Mouse (Mus musculus) limb, embryonic 14.5 days (tissue): Measurements from ENCODE around the gene Phc2. TPM values are rescaled to one million over a fixed set of nuclear protein-coding genes. Genes with fewer than 3 reads are reported as not detected.

Source experiments
- ATAC-seq: fragments of 200-750 bp; cut with Nextera tagmentation; 2 replicates; pipeline ENCODE4 v1.8.0; 2017; ENCODE audit warnings: low read depth, moderate number of reproducible peaks, moderate TSS enrichment; ENCODE audit not compliant: low FRiP score
- DNase-seq: peaks from one replicate; pipeline ENCODE4 v3.0.0-alpha.2; 2015; ENCODE audit warnings: low spot score
- H3K27ac ChIP-seq: fragments of 300-500 bp; sonication (generic); replicated peaks from 2 replicates; pipeline ENCODE4 v1.5.1; 2014; ENCODE audit warnings: low read depth, mild to moderate bottlenecking, low read length, moderate library complexity, mixed read lengths
- H3K27me3 ChIP-seq: fragments of 300-500 bp; sonication (generic); 2 replicates; pipeline ENCODE4 v1.6.1; 2014; ENCODE audit warnings: low read length, mixed read lengths; ENCODE audit not compliant: control insufficient read depth, insufficient read depth
- H3K36me3 ChIP-seq: fragments of 300-500 bp; sonication (generic); 2 replicates; pipeline ENCODE4 v1.6.1; 2014; ENCODE audit warnings: mild to moderate bottlenecking, low read length, moderate library complexity, mixed read lengths; ENCODE audit not compliant: control insufficient read depth, insufficient read depth
- H3K4me1 ChIP-seq: fragments of 300-500 bp; sonication (generic); 2 replicates; pipeline ENCODE4 v1.6.1; 2014; ENCODE audit warnings: antibody characterized with exemption, low read length, mixed read lengths; ENCODE audit not compliant: control insufficient read depth, insufficient read depth
- H3K4me2 ChIP-seq: fragments of 300-500 bp; sonication (generic); replicated peaks from 2 replicates; pipeline ENCODE4 v1.6.1; 2014; ENCODE audit warnings: low read depth, mild to moderate bottlenecking, low read length, moderate library complexity; ENCODE audit not compliant: severe bottlenecking
- H3K4me3 ChIP-seq: fragments of 300-500 bp; sonication (generic); replicated peaks from 2 replicates; pipeline ENCODE4 v1.5.1; 2014; ENCODE audit warnings: low read length
- H3K9ac ChIP-seq: fragments of 300-500 bp; sonication (generic); 2 replicates; pipeline ENCODE4 v1.6.1; 2014; ENCODE audit warnings: mild to moderate bottlenecking, low read depth, low read length, moderate library complexity; ENCODE audit not compliant: severe bottlenecking
- H3K9me3 ChIP-seq: fragments of 300-500 bp; sonication (generic); 2 replicates; pipeline ENCODE4 v1.6.1; 2016; ENCODE audit warnings: low read length; ENCODE audit not compliant: control insufficient read depth
- POLR2A ChIP-seq: fragments of 200-500 bp; IDR thresholded peaks from 2 replicates; pipeline ENCODE4 v1.8.0; 2012; ENCODE audit warnings: inconsistent platforms, mild to moderate bottlenecking, moderate library complexity, borderline replicate concordance; ENCODE audit not compliant: insufficient read depth, insufficient read length; ENCODE audit errors: extremely low read depth
- WGBS: fragments of 180-500 bp; shearing (Covaris S2); extraction: QIAGEN DNeasy Blood & Tissue Kit; methylation state at CpG from one replicate; pipeline ENCODE4 v1.1.7; 2014; 5-methylcytosine and 5-hydroxymethylcytosine counted together
- polyA plus RNA-seq, 2 experiments: library from polyadenylated mRNA; depleted of rRNA in 1 of 2; stranded (reverse) in 1 of 2; unstranded in 1 of 2; fragments of >200 nt; fragmentation: Nextera tagmentation in 1 of 2; extraction: Ambion mirVana in 1 of 2; gene quantifications; 2 replicates each; pipeline versions ENCODE4 v1.2.1 to v1.2.3; 2012 to 2014

Phc2 gene
- polyA plus RNA-seq, 2 experiments, result 69.8 to 103 TPM

DNA sequence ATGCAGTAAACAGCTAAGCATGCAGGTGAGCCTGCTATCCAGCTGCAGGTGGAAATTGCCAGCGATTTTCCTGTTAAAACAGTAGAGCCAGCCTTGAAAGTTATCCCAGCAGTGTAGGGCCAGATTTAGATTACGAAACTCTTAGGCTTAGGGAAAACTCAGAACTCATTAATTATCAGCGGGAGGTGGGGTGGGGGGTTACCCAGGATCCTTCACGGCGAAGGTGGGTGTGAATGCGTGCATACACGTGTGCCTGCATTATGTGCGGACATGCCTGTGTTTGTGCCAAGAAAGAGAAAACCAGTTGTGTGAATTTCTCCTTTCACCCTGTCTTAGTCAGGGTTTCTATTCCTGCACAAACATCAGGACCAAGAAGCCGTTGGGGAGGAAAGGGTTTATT is 62.2 kb downstream of the Phc2 start:
- no peak for TF ChIP-seq POLR2A
- Histone ChIP-seq H3K27ac (peak overlapping the region; percentile 76; the same call in 1 of the 2 replicates), H3K27me3 (no peaks in the 10 kb centered on the region), H3K4me1 (peaks cover 40% of the 10 kb centered on the region), H3K36me3 (peaks cover 4% of the 10 kb centered on the region; the same call in 1 of the 2 replicates), H3K4me2 (no peak overlapping the region), H3K4me3 (no peak overlapping the region), H3K9ac (no peak overlapping the region), H3K9me3 (no peaks in the 10 kb centered on the region)
- DNase-seq, result no peak
- 25% methylated on average over 9 of the region's 9 CpGs for WGBS
- ATAC-seq, result no peak

- Histone ChIP-seq H3K9ac (no peak overlapping the region), H3K4me2 (no peak overlapping the region), H3K36me3 (peaks cover 4% of the 10 kb centered on the region; the same call in 1 of the 2 replicates), H3K9me3 (no peaks in the 10 kb centered on the region), H3K27me3 (no peaks in the 10 kb centered on the region), H3K4me3 (no peak overlapping the region), H3K27ac (peak overlapping the region; percentile 6; the same call in 1 of the 2 replicates), H3K4me1 (peaks cover 34% of the 10 kb centered on the region)
- ATAC-seq, result peak; percentile 35; the same call in 1 of the 2 replicates
- no peak for TF ChIP-seq POLR2A
- 9% methylated on average over 5 of the region's 5 CpGs for whole genome bisulfite sequencing
- peak; percentile 84 for DNase-seq
These were observed 65.6 kb downstream of the Phc2 start for GRCm38 (mm10) chr4:128720110-128720509.

DNA sequence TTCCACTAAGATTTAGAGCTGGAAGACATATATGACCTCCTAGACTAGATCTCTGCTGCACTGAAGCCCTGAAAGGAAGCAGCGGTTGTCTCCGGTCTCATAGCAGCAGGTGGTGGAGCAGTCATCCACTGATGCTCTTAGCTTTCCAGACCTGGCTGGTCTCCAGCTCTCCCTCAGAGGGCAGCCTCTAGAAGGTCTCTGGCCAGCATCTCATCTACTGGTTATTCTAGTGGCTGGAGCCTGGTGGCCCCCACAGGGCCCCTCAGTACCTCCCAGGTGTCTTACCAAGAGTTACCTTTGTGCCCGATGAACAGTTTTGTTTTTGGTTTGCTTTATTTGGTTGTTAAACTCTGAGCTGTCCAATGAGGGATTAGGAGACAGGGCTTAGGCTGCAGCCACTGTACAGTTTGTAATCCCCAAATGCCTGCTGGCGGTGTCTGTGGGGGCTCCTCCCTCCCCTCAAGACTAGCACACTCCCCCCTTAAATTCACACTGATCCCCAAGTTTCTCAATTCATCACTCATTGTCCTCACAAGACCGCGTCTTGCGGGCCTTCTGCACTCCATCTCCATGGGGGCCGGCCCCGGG is 66.7 kb downstream of the Phc2 start:
- Histone ChIP-seq H3K27me3 (no peaks in the 10 kb centered on the region), H3K9me3 (no peaks in the 10 kb centered on the region), H3K36me3 (peaks cover 4% of the 10 kb centered on the region; the same call in 1 of the 2 replicates), H3K4me3 (no peak overlapping the region), H3K4me1 (peaks cover 23% of the 10 kb centered on the region), H3K9ac (no peak overlapping the region), H3K4me2 (no peak overlapping the region), H3K27ac (no peak overlapping the region)
- DNase-seq, result no peak
- no peak for ATAC-seq
- no peak for TF ChIP-seq POLR2A
- 68% methylated on average over 9 of the region's 9 CpGs for WGBS

DNA sequence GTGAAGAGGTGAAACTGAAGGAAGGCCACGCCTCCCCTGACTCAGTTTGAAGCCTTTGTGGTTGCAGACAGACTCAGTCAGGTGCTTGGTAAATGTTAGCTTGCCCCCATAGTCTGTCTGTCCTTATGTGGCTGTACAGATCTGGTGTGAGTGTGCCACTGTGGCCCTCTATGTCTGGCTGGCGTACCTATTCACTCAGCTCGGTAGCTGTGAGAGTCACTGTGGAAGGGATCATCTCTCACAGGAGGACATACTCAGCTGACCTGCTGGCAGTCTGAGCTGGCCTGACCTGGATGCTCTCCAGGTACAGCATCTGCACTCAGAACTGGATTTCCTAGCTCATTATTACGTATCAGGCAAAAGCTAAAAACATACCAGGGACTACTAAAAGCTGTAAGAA is 67.3 kb downstream of the Phc2 start:
- DNase-seq (no peak), ATAC-seq (no peak)
- no peaks in the 10 kb centered on the region for H3K9me3 ChIP-seq
- H3K9ac ChIP-seq, result no peak overlapping the region
- H3K27me3 ChIP-seq, result no peaks in the 10 kb centered on the region
- peaks cover 19% of the 10 kb centered on the region for H3K4me1 ChIP-seq
- 80% methylated on average over 4 of the region's 4 CpGs for WGBS
- no peak for TF ChIP-seq POLR2A
- no peak overlapping the region for H3K27ac ChIP-seq
- no peak overlapping the region for H3K4me2 ChIP-seq
- no peak overlapping the region for H3K4me3 ChIP-seq
- peaks cover 4% of the 10 kb centered on the region; the same call in 1 of the 2 replicates for H3K36me3 ChIP-seq

GRCm38 (mm10) chr4:128722932-128723331 is 68.4 kb downstream of the Phc2 start:
- no peaks in the 10 kb centered on the region for H3K27me3 ChIP-seq
- no peak overlapping the region for H3K9ac ChIP-seq
- no peak overlapping the region for H3K27ac ChIP-seq
- DNase-seq (no peak), ATAC-seq (no peak)
- no peak overlapping the region for H3K4me2 ChIP-seq
- H3K9me3 ChIP-seq, result no peaks in the 10 kb centered on the region
- no peak for TF ChIP-seq POLR2A
- H3K36me3 ChIP-seq, result peaks cover 2% of the 10 kb centered on the region; the same call in 1 of the 2 replicates
- 90% methylated on average over 8 of the region's 8 CpGs for WGBS
- H3K4me1 ChIP-seq, result peaks cover 23% of the 10 kb centered on the region
- no peak overlapping the region for H3K4me3 ChIP-seq
